In genomic region chr3:116284735-116285134, GRCm38 (mm10) we compare ENCODE assay signal across 15 mouse cellular contexts.
"Had no signal": no experiment of that assay in that cellular context is flagged by ENCODE, and none has a peak within 500 bp of the region (broad histone marks: within the 10 kb centered on the region; RNA-seq: fewer than 3 reads in every experiment).

No protein-coding gene starts in this region.

- H3K27ac ChIP-seq: neural tube, embryonic 12.5 days; neural tube, embryonic 13.5 days; neural tube, embryonic 15.5 days had no signal

- H3K4me1 ChIP-seq: neural tube, embryonic 12.5 days; neural tube, embryonic 15.5 days had no signal

- H3K4me3 ChIP-seq: neural tube, embryonic 12.5 days; neural tube, embryonic 13.5 days; neural tube, embryonic 15.5 days had no signal

- H3K9ac ChIP-seq: neural tube, embryonic 12.5 days; neural tube, embryonic 13.5 days; neural tube, embryonic 15.5 days had no signal

- DNase-seq: retina, postnatal 1 day; right cerebral cortex, adult 18-20 months; right cerebral cortex, postnatal 14 days; right cerebral cortex, postnatal 25 days; right cerebral cortex, postnatal 4 days; spleen, adult 18-20 months; thymus, adult 18-20 months; thymus, adult 2 months; thymus, postnatal 14 days; thymus, postnatal 25 days; thymus, postnatal 36 days; thymus, postnatal 4 days had no signal

- H3K4me2 ChIP-seq: neural tube, embryonic 12.5 days; neural tube, embryonic 13.5 days; neural tube, embryonic 15.5 days had no signal

- H3K9me3 ChIP-seq: neural tube, embryonic 12.5 days; neural tube, embryonic 13.5 days; neural tube, embryonic 15.5 days had no signal

- H3K27me3 ChIP-seq: neural tube, embryonic 12.5 days; neural tube, embryonic 13.5 days; neural tube, embryonic 15.5 days had no signal

- H3K36me3 ChIP-seq: neural tube, embryonic 13.5 days; neural tube, embryonic 15.5 days had no signal
